8 mouse cellular contexts compared by ENCODE assay signal in the genomic region with DNA sequence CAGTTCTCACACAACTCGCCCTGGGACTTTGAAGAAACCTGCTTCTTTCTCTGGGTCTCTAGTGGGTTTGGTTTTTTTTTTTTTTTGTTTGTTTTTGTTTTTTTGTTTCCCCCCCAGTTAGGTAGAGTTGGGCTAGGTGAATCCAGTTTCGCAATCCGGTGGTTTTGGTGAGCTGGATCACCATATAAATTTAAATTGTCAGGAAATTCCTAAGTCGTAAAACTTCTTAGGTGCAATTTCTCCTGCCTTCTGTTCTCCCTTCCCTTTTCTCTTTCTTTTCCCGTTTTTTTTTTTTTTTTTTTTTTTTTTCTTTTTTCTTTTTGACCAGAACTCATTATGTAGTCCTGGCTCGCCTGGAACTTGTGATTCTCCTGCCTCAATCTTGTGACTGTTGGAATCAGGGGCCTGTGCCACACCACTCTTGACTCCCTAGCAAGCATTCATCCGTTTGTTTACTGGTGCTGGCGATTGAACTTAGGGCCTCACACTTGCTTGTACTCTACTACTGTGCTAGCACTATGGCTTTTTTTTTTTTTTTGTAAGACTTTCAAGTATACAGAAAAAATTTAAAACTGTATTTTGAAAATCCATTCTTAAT. TPM values are rescaled to one million over a fixed set of nuclear protein-coding genes. Genes with fewer than 3 reads are reported as not detected.
DNase-seq lines count a peak whose midpoint lies in the region; ATAC-seq and TF ChIP-seq lines count a peak whose summit lies in the region.

No protein-coding gene starts in this region.

- peaks cover 15% of the 10 kb centered on the region; the same call in 1 of the 2 replicates for H3K27me3 ChIP-seq in heart, embryonic 15.5 days
- no peaks in the 10 kb centered on the region for H3K27me3 ChIP-seq in ES-Bruce4 (ENCODE audit: control insufficient read depth, insufficient read depth, low read length, poor library complexity, severe bottlenecking)
- H3K27me3 ChIP-seq in forebrain, embryonic 15.5 days = peaks cover 20% of the 10 kb centered on the region; the same call in 1 of the 2 replicates

- 0 out of 2 replicates have a peak, but pooled peaks cover 3% of the 10 kb centered on the region for H3K36me3 ChIP-seq in heart, embryonic 15.5 days
- peaks cover 8% of the 10 kb centered on the region for H3K36me3 ChIP-seq in ES-Bruce4 (ENCODE audit: control insufficient read depth, insufficient read depth, low read length, poor library complexity, severe bottlenecking)
- H3K36me3 ChIP-seq in forebrain, embryonic 15.5 days = 0 out of 2 replicates have a peak, but pooled peaks cover 3% of the 10 kb centered on the region
- H3K36me3 ChIP-seq in macrophage (ENCODE audit: inconsistent target) = no peaks in the 10 kb centered on the region

- H3K4me3 ChIP-seq in heart, embryonic 15.5 days = peak overlapping the region; percentile 85
- H3K4me3 ChIP-seq in ES-Bruce4 (ENCODE audit: low read depth, low read length) = peak overlapping the region; percentile 86
- peak overlapping the region; percentile 75 for H3K4me3 ChIP-seq in forebrain, embryonic 15.5 days
- peak overlapping the region; percentile 59 for H3K4me3 ChIP-seq in macrophage (ENCODE audit: inconsistent target)

- peaks cover 3% of the 10 kb centered on the region; the same call in 1 of the 2 replicates for H3K4me1 ChIP-seq in heart, embryonic 15.5 days (replicated peaks)
- H3K4me1 ChIP-seq in ES-Bruce4 (ENCODE audit: control insufficient read depth, insufficient read depth, low read length) = no peaks in the 10 kb centered on the region
- H3K4me1 ChIP-seq in forebrain, embryonic 15.5 days = peaks cover 3% of the 10 kb centered on the region; the same call in 1 of the 2 replicates

- intact Hi-C loops in heart, postnatal 25 days (cut with DNase I) = no loop called here

- peak overlapping the region; percentile 85 for H3K9ac ChIP-seq in heart, embryonic 15.5 days
- H3K9ac ChIP-seq in ES-Bruce4 (ENCODE audit: low read depth, poor library complexity, severe bottlenecking) = peak overlapping the region; percentile 97
- H3K9ac ChIP-seq in forebrain, embryonic 15.5 days (replicated peaks) = peak overlapping the region; percentile 76

- TF ChIP-seq CTCF in ES-Bruce4 (IDR thresholded peaks at IDR 0.05; ENCODE audit: low read depth, low read length) = no peak

- WGBS in heart, embryonic 15.5 days = 14% methylated on average over 8 of the region's 8 CpGs
- WGBS in forebrain, embryonic 15.5 days = 5% methylated on average over 8 of the region's 8 CpGs
- 48% methylated on average over 7 of the region's 8 CpGs for WGBS in macrophage (ENCODE audit: missing documents)

- no peak for DNase-seq in heart, postnatal 25 days (ENCODE audit: low spot score)
- no peak for DNase-seq in frontal cortex, postnatal 25 days (ENCODE audit: low spot score in 2 of 2)
- DNase-seq in layer of hippocampus, adult 18-20 months (ENCODE audit: low spot score in 2 of 2) = no peak
- DNase-seq in right cerebral cortex, postnatal 36 days (ENCODE audit: low spot score in 2 of 2) = no peak

- ATAC-seq in heart, embryonic 15.5 days (replicated peaks; ENCODE audit: insufficient number of reproducible peaks, insufficient read depth, low FRiP score, low read depth) = no peak
- ATAC-seq in forebrain, embryonic 15.5 days (replicated peaks) = no peak

- no peak for TF ChIP-seq EP300 in ES-Bruce4 (IDR thresholded peaks at IDR 0.05; ENCODE audit: insufficient read depth, low read depth, low read length)

- TF ChIP-seq POLR2A in ES-Bruce4 (IDR thresholded peaks at IDR 0.05; ENCODE audit: insufficient read depth, low read length) = no peak

- H3K27ac ChIP-seq in heart, embryonic 15.5 days = peak overlapping the region; percentile 85
- H3K27ac ChIP-seq in ES-Bruce4 (ENCODE audit: insufficient read depth, low read length) = no peak overlapping the region
- H3K27ac ChIP-seq in forebrain, embryonic 15.5 days (replicated peaks) = no peak overlapping the region
- no peak overlapping the region for H3K27ac ChIP-seq in macrophage

- H3K4me2 ChIP-seq in heart, embryonic 15.5 days = peak overlapping the region; percentile 80
- peak overlapping the region; percentile 68 for H3K4me2 ChIP-seq in forebrain, embryonic 15.5 days (replicated peaks)

- H3K9me3 ChIP-seq in heart, embryonic 15.5 days (replicated peaks) = no peaks in the 10 kb centered on the region
- H3K9me3 ChIP-seq in ES-Bruce4 (replicated peaks; ENCODE audit: control insufficient read depth, insufficient read depth, low read length, poor library complexity, severe bottlenecking) = no peaks in the 10 kb centered on the region
- H3K9me3 ChIP-seq in forebrain, embryonic 15.5 days = no peaks in the 10 kb centered on the region

- peaks cover 14% of the 10 kb centered on the region for H3K79me2 ChIP-seq in macrophage (ENCODE audit: inconsistent target)

RNA-seq across cellular contexts. Expression of a gene that starts 1.0 kb away (rescaled TPM):
- 53.7 and 65.8 TPM in 2 replicates for polyA plus RNA-seq in heart, embryonic 15.5 days (2015; fragmentation: Nextera tagmentation; extraction: Ambion mirVana)
- 10 to 100 TPM in 1 of 2 experiments, 1 to 10 TPM in 1; 7.4 to 11.5 TPM for total RNA-seq in heart, postnatal 25 days (2021)
- polyA plus RNA-seq in ES-Bruce4 (2011; ENCODE audit: insufficient read depth, insufficient read length, low read depth, missing spikeins) = 85.0 and 87.6 TPM in 2 replicates
- 39.6 and 41.6 TPM in 2 replicates for polyA plus RNA-seq in forebrain, embryonic 15.5 days (2015; fragmentation: Nextera tagmentation; extraction: Ambion mirVana)
- 10 to 100 TPM in 6 of 26 experiments, 1 to 10 TPM in 20; 2.1 to 26.0 (median 8.1) TPM for total RNA-seq in macrophage (2018; cell fraction: chromatin; rRNA removed)
- total RNA-seq in macrophage (2018; cell fraction: cytosol; rRNA removed) = 10 to 100 TPM in 20 of 26 experiments, 1 to 10 TPM in 6; 5.4 to 16.8 (median 11.6) TPM
- 10 to 100 TPM in 11 of 26 experiments, 1 to 10 TPM in 15; 4.0 to 27.4 (median 8.6) TPM for total RNA-seq in macrophage (2018; cell fraction: nucleus; rRNA removed)
- 10.6 to 17.8 TPM (median 14.4 TPM) in 3 replicates for polyA plus RNA-seq in macrophage (2018)
- 10 to 100 TPM; 30.4 to 35.9 TPM for total RNA-seq in layer of hippocampus, adult 18-20 months (2021)
